Mouse (Mus musculus): ENCODE measurements at regions not wholly inside any gene's neighbourhood (a gene's known extent, or its start where the extent isn't known, plus 50 kb on each side); places are given as distances from the start of the nearest gene placed in this dataset.

DNA sequence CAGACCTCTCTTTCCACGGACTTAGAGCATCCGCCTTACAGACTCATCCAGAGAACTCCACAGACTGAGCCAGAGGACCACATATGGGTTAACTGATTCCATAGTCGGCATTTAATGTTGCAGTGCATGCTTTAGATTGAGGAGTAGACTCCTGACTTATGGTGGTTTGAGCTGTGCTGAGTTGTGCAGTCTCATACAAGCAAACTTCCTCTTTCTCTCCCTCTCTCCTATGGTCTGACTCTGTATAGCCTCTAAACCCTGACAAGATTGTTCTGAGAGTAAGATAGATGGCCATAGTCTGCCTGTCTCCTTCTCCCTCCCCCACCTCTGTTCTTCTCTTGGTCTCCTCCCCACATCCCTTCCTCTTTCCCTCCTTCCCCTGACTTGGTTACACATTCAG lies 616.0 kb downstream of the Ryr2 start:
- DNase-seq (ENCODE audit: low read depth, low spot score): no peak

DNA sequence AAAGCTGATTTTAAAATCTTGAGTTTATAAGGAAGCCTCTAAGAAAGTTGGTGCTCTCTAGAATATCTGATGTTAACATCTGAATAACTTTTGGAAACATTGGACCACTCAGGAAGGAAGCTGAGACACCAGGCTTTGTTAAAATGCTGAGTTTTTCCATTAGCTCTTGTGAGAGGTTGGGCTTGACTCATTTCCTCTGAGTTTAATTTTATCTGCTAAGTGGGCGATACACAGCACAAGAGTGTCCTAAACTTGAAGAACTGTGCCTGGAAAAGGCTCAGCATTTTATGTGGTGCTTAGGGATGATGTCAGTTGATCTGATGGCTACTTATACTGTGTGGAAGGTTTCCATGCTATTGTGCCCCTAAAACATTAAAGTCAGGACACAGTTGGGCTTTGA lies 623.6 kb downstream of the Ryr2 start:
- no peak for DNase-seq (ENCODE audit: low read depth, low spot score)

DNA sequence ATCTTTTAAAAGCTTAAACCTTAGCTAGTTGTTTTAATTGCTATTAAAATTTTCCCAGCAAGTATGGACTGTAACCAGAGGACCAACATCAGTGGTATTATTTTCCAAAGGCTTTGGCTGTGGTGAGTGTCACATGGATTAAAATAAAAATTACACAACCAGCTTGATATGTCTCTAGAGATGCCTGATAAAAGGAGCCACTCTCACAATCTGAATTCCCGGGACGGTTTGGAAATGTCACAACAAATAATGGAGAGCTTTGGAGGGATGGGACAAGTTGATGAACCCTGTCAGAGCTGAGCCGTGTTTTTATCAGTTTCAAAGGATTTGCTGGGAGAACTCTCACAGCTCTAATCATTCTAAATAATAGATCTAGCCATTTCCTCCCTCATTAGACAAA lies 624.0 kb downstream of the Ryr2 start:
- no peak for DNase-seq (ENCODE audit: low read depth, low spot score)

DNA sequence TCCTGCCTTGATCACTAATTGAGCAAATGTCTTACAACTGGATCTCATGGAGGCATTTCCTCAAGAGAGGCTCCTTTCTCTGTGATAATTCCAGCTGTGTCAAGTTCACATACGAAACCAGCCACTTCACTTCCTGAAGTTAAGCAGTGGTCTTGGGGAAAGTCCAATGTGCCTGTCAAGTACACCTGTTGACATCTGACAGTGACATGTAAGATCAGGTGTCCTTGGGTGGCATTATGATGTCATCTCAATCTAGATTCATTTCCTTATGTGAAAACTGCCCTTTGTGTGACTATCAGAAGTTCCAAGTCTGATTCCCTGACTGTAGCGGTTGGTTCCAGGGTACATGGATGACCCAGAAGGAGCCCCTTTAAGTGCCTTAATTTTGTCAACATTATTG lies 646.5 kb downstream of the Ryr2 start:
- DNase-seq (ENCODE audit: low read depth, low spot score): no peak

DNA sequence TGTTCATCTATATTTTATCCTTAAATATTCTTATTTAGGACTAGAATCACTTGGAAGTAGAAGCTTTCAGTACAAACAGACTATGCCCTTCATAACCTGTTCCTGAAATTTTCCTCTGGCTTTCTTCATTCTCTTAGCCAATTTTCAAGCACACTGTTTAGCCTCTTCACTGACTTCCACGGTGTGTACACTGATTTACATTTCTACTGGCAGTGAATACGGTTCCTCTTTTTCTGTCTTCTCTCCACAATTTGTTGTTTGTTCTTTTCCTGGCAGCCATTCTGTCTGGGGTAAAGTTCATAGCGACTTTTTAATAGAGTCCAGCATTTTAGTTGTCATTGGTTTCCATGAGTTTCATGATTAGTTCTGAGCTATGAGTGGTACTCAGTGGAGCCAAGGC lies 651.6 kb downstream of the Ryr2 start:
- DNase-seq (ENCODE audit: low read depth, low spot score): no peak

DNA sequence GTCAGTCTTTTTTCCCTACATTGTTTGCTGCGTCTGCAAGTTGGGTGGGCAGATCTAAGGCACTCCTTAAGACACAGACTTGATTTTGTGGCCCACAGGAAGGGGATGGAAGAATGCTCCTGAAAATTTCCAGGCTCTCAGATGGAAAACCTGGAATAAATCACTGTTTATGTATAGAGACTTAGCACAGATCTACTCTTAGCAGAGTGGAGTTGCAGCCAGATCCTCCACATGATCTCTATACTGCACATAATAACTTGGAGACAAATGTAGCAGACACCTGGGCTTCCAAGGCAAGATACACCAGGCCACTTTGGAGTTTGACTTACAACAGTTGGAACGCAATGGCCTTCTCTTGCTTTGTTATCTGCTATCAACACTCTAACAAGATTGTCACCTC lies 654.3 kb downstream of the Ryr2 start:
- DNase-seq (ENCODE audit: low read depth, low spot score): no peak

DNA sequence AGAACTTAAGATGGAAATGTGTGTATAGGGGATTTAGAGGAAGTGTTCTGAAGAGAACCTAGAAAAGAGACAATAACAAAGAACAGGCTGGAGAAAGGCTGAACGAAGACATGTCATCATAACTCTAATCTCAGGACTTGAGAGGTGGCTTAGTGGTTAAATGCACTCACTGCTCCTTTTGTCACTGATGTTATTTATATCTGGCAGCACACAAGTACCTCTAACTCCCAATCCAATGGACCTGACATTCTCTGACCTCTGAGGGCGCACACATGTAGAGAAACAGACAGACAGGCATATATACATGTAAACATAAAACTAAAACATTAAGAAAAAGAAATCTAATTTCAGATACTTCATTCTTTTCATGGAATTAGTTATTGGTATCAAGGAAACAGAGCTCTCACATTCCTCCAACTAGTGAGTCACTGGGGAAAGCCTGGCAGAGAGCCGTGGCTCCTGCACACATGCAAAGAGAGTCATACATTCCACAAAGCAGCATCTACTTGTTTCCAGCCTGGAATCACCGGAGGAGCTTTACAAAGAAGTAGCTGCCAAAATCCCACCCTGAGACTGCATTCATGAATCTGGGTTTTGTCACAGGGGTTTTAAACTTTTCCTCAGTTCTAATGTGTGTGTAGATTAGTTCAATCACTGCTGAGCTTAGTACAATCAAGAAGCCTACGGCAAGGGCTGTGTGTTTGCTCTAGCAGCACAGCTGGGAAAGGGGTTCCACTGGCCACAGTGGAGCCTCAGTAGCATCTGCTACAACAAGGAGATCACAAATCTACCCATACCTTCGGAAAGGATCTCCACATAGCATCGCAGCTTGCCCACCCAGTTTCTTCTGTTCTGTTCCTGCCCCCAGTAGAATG lies 674.0 kb downstream of the Ryr2 start:
- no peak for DNase-seq (ENCODE audit: low read depth, low spot score)

DNA sequence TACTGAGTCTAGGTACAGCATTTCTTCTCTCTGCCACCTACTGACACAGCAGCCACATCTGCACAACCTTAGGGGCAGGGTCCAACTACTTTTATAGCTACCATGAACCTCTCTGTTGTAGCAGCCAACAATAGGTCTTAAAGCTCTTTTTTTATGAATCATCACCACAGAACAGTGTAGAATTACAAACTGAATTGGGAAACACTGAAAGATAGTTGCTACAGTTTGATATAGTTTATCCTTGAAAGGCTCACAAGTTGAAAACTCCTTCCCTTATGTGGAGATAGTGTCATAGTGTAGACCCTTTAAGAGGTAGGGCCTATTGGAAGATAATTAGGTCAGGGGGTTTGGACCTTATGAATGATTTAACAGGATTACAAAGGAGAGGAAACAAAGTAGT lies 679.9 kb downstream of the Ryr2 start:
- no peak for DNase-seq (ENCODE audit: low read depth, low spot score)

DNA sequence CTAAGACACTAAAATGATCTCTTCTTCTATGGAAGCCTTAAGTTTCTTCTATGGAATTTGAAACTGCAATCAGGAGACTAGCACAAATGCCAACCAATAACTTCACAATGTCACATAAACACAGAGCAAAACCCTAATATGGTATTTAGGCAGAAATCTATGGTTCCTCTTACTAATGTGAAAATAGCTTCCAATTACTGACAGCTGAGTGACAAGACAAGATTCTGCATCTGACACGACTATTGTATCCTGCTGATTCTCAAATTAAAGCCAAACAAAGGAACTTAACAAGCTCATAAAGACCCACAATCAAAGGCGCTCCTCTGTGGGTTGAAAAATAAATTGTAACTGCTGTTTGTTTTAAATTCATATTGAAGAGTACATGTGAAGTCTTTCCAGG lies 714.7 kb downstream of the Ryr2 start:
- no peak for DNase-seq (ENCODE audit: low read depth, low spot score)

DNA sequence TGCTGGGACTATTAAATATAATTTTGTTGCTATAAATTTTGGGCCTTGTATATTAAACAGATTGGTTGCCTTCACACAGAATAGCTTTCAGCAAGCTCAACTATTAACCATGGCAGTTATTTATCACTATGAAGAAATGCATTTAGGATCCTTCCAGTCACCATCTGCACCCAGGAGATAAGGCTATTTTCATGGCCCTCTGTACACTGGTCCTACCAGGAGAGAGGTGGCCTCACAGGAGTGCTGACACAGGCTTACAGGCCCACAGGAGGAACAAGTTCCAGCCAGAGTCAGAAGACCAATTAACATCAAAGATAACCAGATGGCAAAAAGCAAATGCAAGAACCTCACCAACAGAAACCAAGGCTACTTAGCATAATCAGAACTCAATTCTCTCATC lies 731.3 kb downstream of the Ryr2 start:
- DNase-seq (ENCODE audit: low read depth, low spot score): no peak

DNA sequence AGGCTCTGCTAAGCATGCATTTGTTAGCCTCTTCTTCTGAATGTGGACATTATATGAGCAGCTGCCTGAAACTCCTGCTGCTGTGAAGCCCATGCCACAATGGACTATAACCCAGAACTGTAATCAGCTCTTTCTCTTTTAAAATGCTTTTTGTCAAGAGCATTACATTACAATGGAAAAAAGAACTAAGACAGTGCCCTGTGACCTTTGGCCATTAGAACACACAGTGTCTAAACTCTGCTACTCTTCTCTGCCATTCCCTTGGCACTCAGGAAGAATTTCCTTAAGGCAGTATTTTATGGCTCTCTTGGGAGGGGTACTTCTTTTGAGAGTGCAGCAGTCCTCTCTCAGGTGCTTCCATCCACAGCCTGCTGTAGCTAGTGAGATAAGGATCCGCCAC lies 737.3 kb downstream of the Ryr2 start:
- no peak for DNase-seq (ENCODE audit: low read depth, low spot score)

DNA sequence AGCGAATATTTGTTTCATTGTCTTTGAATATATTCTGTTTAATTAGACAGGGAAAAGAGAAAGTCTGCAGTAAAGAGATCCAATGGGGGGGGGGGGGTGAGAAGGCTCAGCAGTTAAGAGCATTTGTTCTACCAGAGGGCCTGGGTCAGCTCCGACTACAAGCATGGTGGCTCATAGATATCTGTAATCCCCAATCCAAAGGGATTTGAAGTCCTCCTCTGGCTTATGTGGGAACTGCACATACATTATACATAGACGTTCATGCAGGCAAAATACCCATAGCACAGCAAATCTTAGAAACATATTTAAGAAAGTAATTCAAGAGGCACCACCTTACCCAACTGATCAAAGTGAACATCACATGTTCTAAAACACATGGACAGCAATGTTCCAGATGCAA lies 743.9 kb downstream of the Ryr2 start:
- no peak for DNase-seq (ENCODE audit: low read depth, low spot score)

DNA sequence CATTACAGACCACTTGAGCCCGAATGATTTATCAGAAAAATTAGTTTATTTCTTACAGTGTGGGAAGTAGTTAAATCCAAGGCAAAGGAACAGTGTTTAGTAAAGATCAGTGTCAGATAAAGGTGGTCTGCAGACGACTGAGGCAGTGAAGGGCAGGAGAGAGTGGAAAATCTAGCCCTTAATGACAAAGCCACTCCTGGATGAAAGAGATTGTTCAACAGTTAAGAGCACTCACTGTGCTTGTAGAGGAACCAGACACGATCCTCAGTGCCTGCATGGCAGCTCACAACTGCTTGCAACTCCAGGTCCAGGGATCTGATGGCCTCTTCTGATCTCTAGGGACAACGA lies 758.3 kb downstream of the Ryr2 start:
- DNase-seq (ENCODE audit: low read depth, low spot score): no peak

DNA sequence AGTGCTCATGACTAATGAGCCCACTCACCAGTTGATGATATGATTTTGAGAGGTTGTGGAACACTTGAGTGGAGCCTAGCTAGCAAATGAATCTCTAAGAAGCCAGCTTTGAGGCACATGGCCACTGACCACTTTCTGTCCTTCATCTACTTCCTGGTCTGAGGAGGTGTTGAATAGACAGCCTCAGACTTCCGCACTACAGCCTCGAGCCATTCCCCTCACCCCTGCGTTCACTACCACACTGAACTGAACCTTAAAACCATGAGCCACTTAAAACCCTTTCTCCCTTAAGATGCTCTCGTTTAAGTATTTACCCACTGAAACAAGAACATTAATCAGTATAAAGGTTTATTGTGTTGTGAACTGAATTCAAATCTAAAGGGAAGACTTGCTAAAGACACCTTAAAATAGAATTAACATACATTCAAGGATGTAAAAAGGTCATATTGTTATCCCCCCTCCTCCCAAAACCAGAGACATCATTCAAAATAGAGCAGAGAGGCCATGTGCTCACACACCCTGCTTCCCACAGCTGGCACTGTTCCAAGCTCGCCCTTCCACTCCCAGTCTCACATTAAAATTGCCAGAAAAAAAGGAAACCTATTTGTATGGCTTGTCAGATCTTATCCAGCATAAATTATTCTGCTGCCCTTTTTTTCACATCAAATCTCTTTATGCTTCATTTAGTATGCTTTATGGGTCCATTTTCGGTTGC lies 758.8 kb downstream of the Ryr2 start:
- DNase-seq (ENCODE audit: low read depth, low spot score): peak; percentile 11

DNA sequence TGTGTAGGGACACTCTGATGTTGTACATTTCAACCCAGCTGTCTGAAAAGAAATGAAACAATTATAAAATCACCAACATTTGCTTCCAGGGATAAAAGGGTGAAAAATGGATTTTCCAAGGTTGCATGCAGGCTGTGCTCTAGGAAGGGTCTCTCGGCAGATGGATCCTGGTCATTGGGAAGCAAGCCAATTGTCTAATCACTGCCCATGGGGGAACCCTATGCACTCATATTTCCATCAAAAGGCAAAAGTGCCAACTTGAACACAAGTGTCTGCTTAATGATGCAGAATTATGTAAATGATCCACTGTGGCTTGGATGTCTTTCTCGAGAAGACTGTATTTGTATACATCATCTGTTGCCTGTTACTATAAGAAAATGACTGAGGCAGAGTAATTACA lies 762.2 kb downstream of the Ryr2 start:
- no peak for DNase-seq (ENCODE audit: low read depth, low spot score)

DNA sequence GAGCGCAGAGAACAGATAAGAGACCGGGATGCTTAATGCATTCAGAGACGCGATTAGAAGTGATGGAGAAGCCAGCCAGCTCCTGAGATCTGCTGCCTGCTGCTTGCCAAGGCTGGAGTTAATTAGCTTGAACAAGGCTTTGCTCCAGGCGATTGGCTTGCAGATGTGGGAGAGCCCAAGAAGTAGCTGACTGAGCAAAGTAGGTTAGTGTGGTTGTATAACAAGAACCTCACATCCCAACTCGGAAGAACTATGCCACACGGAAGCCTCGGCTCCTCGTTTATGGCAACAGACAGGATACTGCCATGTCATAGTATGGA lies 768.5 kb downstream of the Ryr2 start:
- DNase-seq (ENCODE audit: low read depth, low spot score): no peak

DNA sequence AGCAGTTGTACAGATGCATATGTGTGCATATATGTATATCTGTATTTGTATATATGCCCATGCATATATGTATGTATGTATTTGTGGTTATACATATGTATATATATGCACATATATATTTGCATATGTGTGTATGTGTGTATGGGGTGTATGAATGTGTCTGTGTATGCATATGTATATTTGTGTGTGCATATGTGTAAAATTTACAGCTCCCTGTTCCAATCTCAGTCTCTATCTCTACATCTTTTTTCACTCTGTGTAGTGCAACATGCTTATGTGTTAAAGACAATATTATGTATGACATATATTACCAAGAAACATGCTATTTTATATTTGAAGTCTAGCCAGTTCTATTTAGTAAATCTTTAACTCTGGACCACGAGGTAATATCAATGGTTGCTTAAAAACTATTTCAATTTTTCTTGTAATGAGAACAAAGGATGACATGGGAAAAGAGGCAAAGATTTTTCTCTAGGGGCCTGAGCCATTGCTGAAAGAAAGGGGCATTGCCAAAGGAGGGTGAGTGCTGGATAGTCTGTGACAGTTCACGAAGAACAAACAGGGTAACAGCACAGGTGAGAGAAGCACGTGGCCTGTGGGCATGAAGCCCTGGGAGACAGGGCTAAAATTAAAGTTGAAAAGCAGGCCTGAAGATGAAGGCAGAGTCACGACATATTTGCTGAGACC lies 769.0 kb downstream of the Ryr2 start:
- no peak for DNase-seq (ENCODE audit: low read depth, low spot score)

DNA sequence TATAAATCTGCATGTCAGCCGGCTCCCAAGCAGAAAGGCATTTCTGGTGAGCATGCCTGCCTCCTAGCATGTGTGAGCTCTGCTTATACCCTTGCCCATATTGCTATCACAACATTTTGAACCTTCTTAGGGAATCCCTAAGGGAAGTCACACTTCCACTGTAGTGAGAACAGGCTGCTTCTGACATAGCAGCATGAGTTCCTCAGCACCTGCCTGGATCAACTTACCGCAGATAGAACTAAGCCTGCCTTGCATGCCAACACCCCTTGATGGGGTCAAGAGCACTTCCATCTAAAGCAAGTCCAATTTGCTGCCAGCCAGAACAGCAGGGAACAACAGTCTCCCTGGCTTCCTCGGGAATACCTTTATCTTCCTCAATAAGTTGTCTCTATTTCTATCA lies 769.8 kb downstream of the Ryr2 start:
- DNase-seq (ENCODE audit: low read depth, low spot score): no peak

DNA sequence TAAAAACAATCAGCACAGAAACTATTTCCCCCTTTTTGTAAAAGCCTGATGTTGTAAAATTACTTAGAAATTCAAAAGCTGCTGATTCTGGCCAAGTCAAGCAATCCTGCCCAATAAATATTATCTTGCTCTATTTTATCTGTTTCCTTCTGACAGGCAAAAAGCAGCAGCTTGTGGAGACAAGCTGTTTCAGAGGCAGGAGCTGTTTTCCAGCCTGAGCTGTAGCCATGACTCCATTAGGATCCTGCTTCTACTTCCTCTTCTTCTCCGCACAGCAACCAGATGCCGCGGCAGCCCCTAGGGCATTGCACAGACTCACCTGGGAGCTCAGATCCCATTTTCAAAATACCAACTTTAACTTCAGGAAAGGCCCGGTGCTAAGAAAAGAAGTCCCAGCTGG lies 774.8 kb downstream of the Ryr2 start:
- DNase-seq (ENCODE audit: low read depth, low spot score): no peak

DNA sequence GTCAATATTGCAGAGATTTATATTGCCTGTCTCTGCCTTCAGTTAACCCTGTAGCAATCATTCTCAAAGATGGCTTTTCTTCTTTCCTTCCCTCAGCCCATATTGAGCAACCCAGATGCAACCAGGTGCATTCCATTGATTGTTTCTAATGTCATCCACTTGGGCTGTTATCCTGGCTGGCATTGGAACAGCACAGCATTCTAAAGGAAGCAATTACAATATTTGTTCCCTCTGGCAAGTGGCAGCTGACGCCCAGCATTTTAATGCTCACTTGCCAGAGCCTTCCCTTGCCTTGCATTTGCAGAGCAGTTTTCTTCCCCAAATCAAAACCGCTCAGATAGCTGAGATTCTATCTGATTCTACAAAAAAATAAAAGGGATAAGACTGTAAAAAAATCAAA lies 798.0 kb downstream of the Ryr2 start:
- no peak for DNase-seq (ENCODE audit: low read depth, low spot score)

DNA sequence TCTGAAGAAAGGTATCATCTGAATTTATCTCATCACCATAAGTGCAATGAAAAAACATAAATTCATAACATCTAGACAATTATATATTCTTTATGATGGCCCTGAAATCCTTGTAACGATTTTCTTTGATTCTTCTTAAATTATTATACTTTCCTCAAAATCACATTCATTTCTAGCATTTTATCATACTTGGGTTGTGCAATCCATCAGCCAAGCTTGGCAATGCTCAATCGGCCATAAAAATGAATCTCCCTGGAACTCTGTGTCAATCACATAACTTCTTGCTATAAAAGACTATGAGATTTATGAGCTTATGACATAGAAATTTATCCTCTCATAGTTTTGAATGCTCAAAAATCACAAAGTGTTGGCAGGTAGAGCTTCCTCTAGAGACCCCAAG lies 811.3 kb downstream of the Ryr2 start:
- no peak for DNase-seq (ENCODE audit: low read depth, low spot score)

DNA sequence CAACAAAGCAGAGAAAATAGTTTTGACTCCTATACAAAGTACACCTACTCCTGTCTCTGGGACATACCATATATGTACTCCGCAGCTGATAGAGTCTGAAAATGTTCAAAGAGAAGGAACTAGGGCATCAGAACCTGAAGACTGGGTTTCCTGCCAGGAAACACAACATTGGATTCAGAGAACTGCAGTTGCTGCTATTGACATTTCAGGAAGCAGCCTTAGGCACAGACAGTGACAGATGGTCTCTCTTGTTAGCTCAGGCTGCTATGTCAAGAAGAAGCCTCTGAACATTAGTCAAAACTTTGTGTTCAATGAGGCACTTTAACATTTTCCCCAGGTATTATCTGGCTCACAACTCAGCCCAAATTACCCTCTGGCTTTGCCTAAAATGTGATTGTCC lies 812.1 kb downstream of the Ryr2 start:
- no peak for DNase-seq (ENCODE audit: low read depth, low spot score)

DNA sequence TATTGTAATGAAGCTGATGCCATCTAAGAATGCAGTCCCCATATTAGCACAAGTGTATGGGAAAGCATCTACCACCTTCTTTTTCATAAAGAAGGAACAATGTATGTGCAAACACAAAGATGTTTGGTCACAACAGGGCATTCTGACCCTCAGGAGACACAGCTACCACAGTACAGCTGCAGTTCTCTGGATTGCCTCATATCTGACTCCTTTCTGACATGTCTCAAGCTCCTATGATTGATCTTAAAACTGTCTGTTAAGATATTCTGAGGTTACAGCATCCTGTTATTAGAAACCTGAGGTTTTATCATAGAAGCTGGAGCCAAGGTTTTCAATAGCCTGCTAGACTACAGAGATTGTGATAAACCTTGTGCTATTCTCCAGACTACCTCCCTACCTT lies 813.0 kb downstream of the Ryr2 start:
- DNase-seq (ENCODE audit: low read depth, low spot score): no peak

Data from embryo, embryonic 11.5 days (tissue).